Mouse (Mus musculus) adrenal gland, adult 18-20 months (tissue): ENCODE results near the gene Med12l. TPM values are rescaled to one million over a fixed set of nuclear protein-coding genes. Genes with fewer than 3 reads are reported as not detected.

Experiments
- DNase-seq, 2 experiments: peaks; one replicate each; pipeline ENCODE4 v3.0.0; 2021 to 2022; ENCODE audit warnings: low spot score in 2 of 2
- total RNA-seq, 2 experiments: library from RNA; stranded (reverse); gene quantifications; 1 replicate in 1 of 2; 2 replicates in 1 of 2; pipeline ENCODE4 v1.2.3; 2021

Gene Med12l
- total RNA-seq, 2 experiments from 2014 or later, result 10.6 to 13.1 TPM

DNA sequence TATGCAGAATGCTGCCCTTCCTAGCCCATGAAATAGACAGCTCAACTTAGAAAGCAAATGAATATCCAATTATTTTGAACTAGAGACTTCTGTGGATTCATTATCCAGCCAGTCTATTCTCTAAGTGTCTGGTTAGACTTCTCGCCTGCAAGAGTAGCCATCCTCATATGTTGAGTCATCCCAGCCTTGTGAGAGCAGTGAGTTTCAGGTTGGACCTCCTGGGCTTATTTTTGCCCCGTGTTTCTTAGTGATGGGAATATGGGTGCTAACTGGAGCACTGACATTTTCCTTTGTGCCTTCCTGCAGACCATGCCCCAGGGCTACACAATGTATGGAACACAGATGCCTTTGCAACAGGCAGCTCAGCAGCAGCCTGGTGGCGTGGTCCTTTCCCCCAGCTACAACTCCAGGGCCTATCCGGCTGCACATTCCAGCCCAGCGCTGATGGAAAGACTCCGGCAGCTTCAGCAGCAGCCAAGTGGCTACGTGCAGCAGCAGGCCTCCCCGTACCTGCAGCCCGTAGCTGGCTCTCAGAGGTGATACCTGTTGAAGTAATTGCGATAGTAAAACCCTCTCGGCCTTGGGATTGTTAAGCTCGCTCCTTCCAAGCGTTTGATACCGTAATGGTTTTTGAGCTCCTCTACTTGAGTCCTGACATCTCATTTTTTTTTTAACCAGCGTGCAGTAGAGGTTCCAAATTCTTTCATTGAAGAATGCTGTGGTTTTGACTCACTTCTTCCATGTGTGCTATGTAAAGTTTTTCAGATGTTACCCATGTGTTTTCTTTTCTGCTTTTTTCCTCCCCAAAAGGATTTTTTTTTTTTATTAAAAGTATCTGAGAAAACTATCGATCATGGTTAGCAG lies 290.3 kb downstream of the Med12l start:
- DNase-seq, result no peak

- DNase-seq, result no peak
Observed at GRCm38 (mm10) chr3:59296563-59297130, 291.0 kb downstream of the Med12l start.

DNA sequence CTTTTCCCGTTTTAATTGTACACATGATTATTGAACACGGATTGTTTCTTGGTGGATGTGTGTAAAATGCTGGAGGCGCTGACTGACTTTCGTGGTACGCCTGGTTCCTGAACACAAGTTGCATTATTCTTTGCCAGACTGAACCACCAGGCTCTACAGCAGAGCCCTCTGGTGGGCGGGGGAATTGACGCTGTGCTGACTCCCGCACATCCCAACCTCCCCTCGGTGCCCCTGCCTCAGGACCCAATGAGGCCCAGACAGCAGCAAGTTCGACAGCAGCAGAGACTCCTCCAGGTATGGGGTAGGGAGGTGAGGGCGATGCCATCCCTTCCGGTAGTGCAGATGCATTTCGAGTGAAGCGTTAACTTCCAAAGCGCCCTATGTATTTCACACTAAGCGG lies 292.0 kb downstream of the Med12l start:
- DNase-seq, result no peak

GRCm38 (mm10) chr3:59304944-59305343 lies 299.3 kb downstream of the Med12l start:
- DNase-seq, result no peak

- no peak for DNase-seq
Observed at GRCm38 (mm10) chr3:59305518-59305917, 299.9 kb downstream of the Med12l start.

- peak; percentile 16 to 41 for DNase-seq
Observed at GRCm38 (mm10) chr3:59312610-59313009, 307.0 kb downstream of the Med12l start.

DNA sequence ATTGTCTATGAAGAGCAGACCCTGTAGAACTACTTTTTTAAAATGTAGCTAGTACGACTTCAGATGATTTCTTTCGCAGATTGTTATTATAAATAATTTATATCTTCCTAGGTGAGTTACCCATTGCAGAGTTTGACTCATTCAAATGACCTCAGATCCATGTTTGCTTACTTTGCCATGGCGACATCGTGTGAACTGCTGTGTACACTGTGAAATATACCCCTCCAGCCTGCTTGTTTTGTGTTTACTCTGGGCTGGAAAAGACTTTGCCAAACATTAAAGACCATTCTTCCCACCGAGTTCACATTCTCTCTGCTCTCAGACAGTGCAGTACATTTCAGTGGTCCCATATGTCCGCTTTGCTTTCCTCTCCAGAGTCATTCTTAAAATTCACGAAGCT lies 310.5 kb downstream of the Med12l start:
- no peak for DNase-seq

DNA sequence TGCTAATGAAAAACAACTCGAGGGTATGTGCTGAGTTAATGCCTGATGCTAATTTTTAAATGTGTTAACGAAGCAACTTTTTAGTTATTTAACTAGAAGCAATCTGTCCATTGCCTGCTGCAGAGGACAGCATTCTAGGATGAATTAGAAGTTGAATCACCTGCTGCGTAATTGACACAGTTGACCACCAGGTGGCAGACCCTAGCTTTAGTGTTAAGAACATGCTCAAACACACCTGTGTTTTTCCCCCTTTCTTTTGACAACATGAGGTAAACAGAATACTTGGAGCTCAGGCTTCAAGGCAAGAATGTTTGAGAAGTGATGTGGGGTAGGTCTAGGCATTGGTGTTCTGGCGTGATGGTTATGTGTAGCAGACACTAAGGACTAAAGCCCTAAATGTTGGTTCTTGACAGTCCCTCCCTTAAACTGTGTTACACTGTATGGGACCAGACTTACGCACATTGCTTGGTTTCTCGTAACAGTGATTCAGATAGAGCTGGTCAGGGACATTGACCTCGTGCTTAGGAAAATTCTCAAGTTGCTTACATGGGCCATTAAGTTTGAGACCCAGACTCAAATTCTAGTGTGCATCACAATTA lies 315.8 kb downstream of the Med12l start:
- DNase-seq, result peak; percentile 43 to 44

DNA sequence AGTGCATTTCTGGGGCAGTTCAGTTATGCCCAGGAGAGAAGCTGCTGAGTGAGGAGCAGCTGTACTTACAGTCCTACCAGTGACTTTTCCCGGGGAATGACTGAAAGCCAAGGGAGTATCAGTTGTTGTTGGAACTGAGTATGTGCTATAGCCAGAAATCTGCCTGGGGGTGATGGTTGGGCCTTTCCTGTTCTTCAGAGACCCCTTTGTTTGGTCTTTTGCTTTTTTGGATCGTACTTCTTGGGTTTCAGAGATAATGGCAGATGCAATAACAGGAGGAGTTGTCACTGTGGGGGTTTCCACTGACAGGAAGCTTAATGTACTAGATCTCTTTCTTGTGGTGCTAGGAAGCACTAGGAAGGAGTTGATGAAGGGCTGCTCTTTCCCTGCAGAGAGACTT lies 322.9 kb downstream of the Med12l start:
- DNase-seq, result no peak

GRCm38 (mm10) chr3:59341647-59342427 lies 336.2 kb downstream of the Med12l start:
- DNase-seq, result no peak

GRCm38 (mm10) chr3:59343026-59343425 lies 337.4 kb downstream of the Med12l start:
- DNase-seq, result no peak

GRCm38 (mm10) chr3:59344065-59344905 lies 338.7 kb downstream of the Med12l start, which contains the start of gene Igsf10:
Gene Igsf10 (minus strand): TSS chr3:59344394.
- peak in 1 of 2 experiments; percentile 8 for DNase-seq

GRCm38 (mm10) chr3:59351768-59352167 lies 346.1 kb downstream of the Med12l start:
- no peak for DNase-seq

GRCm38 (mm10) chr3:59354156-59354555 lies 348.5 kb downstream of the Med12l start:
- no peak for DNase-seq

GRCm38 (mm10) chr3:59360102-59360501 lies 354.5 kb downstream of the Med12l start:
- DNase-seq, result no peak

GRCm38 (mm10) chr3:59361895-59362294 lies 356.3 kb downstream of the Med12l start:
- no peak for DNase-seq
